Mouse (Mus musculus) T-helper 1 cell (primary cell): ENCODE results near the gene 1700042G07Rik.

Experiments used
- in situ Hi-C: fragments of 300-600 bp; cut with MboI, MseI; formaldehyde crosslinking; loops from one replicate; pipeline ENCODE4 v1.15.1; 2025; ENCODE audit warnings: high pct_unique_total_duplicates

Gene 1700042G07Rik

DNA sequence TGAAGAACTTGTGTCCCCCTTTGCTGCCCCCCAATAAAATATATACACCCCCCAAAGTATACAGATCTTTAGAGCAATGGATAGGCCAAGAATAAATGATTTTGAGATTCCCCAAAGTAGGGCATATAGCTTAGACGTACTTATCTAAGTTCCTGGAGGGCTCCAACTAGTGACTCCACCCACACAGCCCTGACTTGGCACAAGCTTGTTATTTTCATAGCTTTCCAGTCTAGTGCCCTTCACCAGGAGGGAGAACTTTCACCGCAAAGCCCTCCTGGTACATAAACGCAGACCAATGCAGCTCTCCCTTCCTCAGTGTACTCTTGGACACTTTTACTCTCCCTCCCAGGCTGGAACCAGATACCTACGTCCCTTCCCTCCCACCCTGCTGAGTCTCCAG is 11.0 kb upstream of the 1700042G07Rik start:
- in situ Hi-C loops = no loop called here

DNA sequence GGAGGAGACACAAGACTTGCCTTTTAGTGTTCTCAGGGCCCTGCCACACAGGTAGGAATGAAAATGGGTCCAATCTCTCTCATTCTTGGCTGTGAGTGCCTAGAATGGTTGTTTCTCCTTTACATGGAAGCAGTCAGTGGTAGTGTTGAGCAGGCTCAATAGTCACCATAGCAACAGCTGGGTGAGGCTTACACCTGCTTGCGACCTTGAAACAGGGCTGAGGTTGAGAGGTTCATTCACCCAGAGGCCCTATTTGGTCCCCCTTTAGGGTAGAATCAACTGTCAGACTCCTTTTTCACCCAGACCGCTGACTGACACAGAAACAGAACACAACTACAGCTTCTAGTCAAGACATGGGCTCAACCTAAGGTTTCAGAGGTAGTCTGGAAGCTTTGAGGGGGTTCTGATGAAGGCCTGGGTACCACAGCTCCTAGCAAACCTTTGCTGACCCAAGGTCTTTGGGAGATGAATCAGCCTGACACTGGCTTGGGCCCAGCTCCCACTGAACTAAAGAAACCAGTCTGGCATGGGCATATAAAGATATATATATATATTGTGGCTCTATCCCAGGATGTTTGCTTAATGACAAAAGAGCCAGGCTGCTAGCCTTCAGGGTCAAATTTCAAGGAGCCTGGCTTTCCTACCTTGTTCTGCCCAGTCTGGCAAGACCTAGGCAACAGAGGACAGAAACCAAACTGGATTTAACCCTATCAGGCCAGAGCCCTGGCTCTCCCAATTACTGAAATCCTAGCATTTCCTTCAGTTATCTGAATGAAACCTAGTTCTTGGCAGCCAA is 8.2 kb upstream of the 1700042G07Rik start:
- in situ Hi-C loops = no loop called here

GRCm38 (mm10) chr4:116165708-116166407 is 7.3 kb upstream of the 1700042G07Rik start:
- in situ Hi-C loops = no loop called here

DNA sequence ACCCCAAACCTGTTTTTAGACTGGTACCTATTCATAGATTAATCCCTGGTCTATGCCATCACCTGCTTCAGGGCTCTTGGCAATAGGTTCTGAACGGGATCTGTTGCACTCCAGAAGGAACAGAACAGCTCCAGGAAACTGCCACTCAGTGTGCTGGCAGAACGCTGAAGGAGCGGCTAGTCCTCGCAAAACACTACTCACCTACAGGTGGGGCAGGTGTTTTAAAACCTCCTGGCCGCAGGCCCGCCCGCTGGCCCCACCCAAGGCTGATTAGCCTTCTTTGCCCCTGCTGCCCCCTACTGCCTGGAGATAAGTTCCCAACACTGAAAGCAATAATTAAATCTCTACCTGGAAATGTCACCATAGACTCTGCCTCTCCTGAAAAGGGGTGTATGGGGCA is 5.8 kb upstream of the 1700042G07Rik start, which contains the start of gene Tspan1:
Gene Tspan1, minus strand, starts transcription at position 198 of the 400 bp plus-strand sequence.
- in situ Hi-C loops = no loop called here

DNA sequence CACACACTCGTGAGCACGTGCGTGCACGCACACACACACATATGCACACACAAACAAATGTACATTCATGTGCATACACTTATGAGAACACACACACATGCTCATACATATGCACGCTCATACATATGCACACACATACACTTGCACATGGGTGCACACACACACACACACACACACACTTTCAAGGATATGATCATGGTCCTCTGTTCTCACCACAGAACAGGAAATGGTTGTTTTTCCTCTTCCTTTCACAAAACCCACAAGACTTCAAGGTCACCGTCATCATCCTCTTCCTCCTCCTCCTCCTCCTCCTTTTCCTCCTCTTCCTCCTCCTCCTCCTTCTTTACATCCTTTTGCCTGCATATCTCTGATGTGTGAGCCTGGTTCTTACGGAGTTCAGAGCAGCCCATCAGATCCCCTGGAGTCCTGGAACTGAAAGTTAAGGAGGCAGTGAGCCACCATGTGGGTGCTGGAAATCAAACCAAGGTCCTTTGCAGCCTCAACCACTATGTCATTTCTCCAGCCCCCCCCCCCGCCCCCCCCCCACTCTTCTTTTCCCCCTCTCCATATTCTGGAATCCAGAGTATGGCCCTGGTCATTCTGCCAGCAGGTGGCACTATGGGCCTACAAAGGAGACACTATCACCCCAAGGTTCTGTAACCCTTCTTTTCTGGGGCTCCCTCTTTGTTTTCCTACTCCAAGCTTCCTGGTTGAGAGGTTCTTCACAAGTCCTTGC is 4.4 kb upstream of the 1700042G07Rik start:
- in situ Hi-C loops = no loop called here

- in situ Hi-C loops = no loop called here
Measured at GRCm38 (mm10) chr4:116169353-116169672, 3.9 kb upstream of the 1700042G07Rik start.

GRCm38 (mm10) chr4:116173752-116174151 is 580 bp downstream of the 1700042G07Rik start:
- in situ Hi-C loops = no loop called here

DNA sequence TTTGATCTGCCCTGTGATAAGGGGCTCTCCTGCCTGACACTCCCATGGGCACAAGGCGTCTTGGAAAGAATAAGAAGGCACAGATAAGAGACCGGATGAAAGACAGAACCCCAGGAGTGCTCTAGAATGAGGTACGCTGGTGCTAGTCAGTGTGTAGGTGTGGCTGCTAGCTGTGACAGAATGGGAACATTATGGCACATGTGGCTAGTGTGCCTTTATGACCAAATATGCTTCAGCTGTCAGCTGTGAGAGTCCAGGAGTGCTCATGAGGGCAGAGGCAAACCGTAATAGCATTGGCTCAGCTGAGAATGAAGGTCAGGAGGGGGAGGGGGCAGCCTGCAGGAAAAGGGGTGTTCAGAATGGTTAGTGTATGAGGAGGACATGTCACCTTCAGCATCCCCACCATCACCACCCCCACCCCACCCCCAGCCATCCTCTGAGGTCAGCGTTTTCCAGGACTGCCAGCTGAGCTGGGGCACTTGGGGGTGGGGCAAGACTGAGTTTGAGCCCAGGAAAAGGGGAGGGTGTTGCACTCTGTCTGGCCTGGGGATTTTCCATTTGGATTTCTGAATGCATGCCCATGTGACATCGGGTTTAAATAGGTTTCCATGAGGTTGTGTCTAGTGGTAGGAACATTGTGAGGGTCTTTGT is 1.4 kb downstream of the 1700042G07Rik start:
- in situ Hi-C loops = no loop called here

GRCm38 (mm10) chr4:116175136-116175535 is 2.0 kb downstream of the 1700042G07Rik start:
- in situ Hi-C loops = no loop called here

DNA sequence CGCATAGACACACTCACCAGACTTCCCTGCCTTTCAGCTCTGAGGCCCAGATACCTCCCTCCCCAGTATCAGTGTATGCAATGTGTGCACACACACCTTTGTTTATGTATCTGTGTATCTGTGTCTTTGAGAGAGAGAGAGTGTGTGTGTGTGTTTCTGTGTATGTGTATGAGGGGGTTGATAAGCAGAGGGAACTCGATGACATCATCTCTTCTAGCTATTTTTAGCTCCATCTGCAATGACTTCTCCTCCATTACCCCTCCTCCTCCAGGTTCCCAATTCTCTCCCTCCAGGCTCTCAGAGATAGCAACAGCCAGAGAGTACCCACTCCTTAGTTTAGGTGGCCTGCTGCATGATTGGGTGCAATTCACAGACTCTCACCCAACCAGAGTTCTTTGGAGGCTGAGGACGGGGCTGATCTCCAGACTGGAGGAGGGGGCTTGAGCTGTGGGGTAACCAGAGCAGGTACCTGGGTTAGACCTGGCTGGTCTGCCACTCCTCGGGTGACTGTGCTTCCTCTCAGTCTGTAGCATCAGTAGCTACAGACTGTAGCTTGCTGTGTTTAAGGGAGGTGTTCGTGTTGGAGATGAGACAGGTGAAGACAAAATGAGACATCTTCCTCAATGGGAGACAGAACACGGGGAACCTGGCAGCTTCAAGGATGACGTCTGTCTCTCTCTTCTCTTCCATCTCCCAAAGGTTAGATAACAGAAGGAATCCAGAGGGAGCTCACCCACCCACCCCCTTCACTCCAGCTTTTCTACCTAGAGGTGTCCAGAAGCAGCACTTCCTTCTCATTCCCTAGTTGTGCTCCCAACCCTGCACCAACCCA is 2.8 kb downstream of the 1700042G07Rik start:
- in situ Hi-C loops = no loop called here

GRCm38 (mm10) chr4:116176543-116176988 is 3.4 kb downstream of the 1700042G07Rik start:
- in situ Hi-C loops = no loop called here

DNA sequence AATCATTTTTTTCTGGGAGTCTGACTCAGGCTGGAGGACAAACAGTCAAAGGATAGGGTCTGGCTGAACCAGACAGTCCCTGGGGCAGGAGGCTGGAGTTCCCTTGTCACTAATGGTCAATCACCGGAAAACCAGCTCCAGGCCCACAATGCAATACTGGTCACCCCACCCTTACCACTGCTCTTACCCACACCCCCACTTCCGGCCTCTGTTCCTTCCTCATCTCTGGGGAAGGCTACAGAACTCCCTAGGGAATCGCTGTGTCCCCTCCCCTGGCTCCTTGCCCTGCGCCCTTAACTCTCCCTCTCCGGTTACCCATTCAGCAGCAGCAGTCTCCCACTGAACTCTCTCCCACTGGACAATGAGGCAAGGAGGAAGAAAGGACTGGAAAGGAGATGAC is 4.0 kb downstream of the 1700042G07Rik start:
- in situ Hi-C loops = no loop called here

GRCm38 (mm10) chr4:116182079-116182478 is 8.9 kb downstream of the 1700042G07Rik start:
- in situ Hi-C loops = no loop called here

DNA sequence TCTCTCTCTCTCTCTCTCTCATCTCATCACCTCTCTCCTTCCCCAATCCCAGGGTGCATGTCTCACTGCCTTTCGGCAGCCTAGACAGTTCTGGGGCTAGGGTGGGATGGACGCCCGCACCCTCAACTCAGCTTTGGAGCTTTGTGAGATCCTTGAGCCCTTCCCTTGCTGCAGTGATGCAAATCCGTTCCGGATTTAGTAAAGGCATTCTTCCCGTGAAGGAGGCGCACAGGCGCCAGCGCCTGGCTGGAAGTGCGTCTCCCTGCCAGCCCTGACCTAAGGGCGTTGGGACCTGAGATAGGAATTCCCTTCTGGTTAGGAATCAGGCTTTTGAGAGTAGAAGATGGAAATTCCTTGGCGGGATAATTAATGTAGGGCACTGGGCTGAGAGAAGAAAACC is 9.6 kb downstream of the 1700042G07Rik start:
- in situ Hi-C loops = no loop called here

DNA sequence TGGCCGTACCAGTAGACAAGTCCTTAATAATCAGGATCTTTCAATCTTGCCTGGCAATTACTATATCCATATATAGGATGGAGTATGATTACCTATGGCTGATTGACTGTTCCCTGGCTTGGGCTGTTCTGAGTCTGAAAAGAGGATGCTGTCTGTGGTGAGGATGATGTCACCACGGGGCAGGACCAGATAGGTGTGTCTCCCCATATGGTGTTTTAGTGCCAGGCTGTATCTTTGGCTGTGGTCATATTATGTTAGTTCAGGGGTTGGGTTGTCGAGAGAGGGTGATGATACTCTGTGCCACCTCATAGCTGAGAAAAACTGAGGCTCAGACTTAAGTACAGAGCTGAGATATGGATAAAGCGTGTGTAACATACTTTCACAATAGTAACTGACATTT is 11.9 kb downstream of the 1700042G07Rik start:
- in situ Hi-C loops = loop anchor here (5.0 kb wide), 1 partner anchor 62 kb away; no protein-coding TSS in a partner anchor

DNA sequence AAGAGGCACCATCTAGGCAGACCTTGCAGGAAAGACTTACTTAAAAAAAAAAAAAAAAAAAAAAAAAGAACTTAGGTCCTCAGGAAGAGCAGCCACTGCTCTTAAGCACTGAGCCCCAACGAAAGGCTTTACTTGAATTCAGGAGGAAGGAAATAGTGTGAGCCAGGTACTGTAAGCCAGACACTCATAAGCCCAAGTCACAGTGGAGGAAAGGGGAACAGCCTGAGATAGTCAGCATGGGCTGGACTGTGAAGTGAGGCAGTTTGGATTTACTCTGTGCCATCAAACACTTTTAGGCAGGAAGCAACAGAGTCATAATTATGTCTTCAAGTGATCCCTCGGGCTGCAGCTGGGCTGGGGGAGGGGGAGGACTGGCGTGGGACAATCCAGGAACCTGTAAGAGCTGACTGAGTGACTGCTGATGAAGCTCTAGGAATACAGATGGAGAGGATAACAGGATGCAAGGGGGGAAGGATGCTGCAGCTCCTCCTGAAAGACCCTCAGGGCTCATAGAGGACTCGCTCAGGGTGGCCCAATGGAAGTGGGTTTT is 19.2 kb downstream of the 1700042G07Rik start:
- in situ Hi-C loops = no loop called here

- in situ Hi-C loops = no loop called here
Measured at GRCm38 (mm10) chr4:116193583-116194383, 20.6 kb downstream of the 1700042G07Rik start.

- in situ Hi-C loops = no loop called here
Measured at GRCm38 (mm10) chr4:116198422-116198821, 25.2 kb downstream of the 1700042G07Rik start.

DNA sequence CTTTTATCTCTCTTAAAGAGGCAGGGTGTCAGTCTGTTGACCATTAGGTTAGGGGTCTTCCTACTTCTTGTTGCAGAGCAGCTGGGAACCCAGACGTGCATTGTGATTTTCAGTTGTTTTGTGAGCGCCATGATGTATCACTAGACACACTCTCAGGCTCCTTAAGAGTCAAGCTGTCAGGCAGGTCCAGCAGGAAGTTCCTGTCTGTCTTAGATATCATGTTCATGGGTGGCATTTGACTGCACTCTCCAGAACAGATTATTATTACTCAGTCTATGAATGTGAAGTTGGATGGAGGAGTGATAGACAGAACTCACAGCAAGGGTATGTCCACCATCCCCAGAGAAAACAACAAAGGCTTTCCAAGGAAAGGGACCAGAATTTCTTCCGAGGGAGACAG is 31.2 kb downstream of the 1700042G07Rik start:
- in situ Hi-C loops = no loop called here

DNA sequence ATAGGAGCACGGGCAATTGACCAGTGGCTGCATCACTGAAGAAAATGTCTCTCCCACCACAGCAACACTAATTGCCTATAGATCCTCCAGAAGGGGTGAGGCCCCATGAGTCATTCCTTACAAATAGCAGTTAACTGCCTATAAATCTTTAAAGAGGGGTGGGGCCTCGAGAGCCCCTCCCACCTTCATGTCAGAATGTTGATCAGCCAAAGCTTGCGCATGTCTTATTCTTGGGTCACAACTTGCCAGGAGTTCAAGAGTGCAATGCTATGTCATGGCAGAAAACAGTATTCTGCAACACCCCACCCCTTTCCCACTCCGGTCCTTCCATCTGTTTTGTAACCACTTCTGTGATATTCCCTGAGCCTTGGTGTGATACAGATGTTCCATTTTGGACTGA is 33.4 kb downstream of the 1700042G07Rik start:
- in situ Hi-C loops = no loop called here
